Mouse (Mus musculus) brain, embryonic 14.5 days (tissue): Measurements from ENCODE around the gene Actg2.

Experiments used
- CTCF ChIP-seq: fragments of 200-500 bp; IDR thresholded peaks from 2 replicates; pipeline ENCODE4 v1.5.1; 2012; ENCODE audit warnings: inconsistent platforms, mild to moderate bottlenecking, moderate library complexity, borderline replicate concordance; ENCODE audit not compliant: insufficient read depth, insufficient read length; ENCODE audit errors: extremely low read depth
- POLR2A ChIP-seq: fragments of 200-500 bp; IDR thresholded peaks from 2 replicates; pipeline ENCODE4 v1.6.1; 2012; ENCODE audit warnings: mild to moderate bottlenecking, inconsistent platforms, borderline replicate concordance; ENCODE audit not compliant: poor library complexity, insufficient read depth, insufficient read length, severe bottlenecking; ENCODE audit errors: extremely low read depth

DNA sequence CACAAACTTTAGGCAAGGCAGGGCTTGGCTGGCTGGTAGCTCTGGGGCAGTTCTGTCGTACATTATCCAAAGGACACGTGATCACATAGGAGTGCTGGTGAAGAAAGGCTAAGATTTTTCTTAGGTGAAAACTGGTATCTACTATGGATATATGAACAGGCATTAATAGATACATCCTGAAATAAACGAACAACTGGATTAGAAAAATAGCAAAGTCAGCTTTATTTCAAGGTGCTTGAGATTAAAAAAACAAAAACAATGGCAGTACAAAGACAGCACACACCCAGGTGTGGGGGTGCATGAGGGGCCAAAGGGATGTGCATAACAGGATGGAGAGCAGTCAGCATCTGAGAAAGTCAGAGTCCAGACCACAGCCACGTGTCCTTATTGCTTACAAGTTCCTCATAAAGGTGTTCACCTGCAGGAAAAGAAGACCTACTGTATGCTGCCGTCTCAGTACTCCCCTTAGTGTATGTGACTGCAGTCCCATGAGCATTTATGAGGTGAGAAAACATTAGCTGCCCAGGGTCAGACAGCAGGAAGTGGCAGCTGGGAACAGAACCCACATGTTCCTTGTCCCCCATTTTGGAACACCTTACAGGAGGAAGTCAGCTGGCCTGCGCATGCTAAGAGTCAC is 55.9 kb downstream of the Actg2 start:
- TF ChIP-seq CTCF (no peak), POLR2A (no peak)
